Mouse (Mus musculus) hindbrain, embryonic 12.5 days (tissue): ENCODE measurements around the gene Skint5. TPM values are rescaled to one million over a fixed set of nuclear protein-coding genes. Genes with fewer than 3 reads are reported as not detected.
"Not testable (repeated sequence)": the region's sequence is repeated elsewhere in the genome, so short reads cannot be mapped to it uniquely, and the experiment has no call there.

Experiments
- ATAC-seq: fragments of 200-750 bp; cut with Nextera tagmentation; 2 replicates; pipeline ENCODE4 v1.8.0; 2017; ENCODE audit warnings: moderate TSS enrichment; ENCODE audit not compliant: low FRiP score
- H3K27ac ChIP-seq: fragments of 300-500 bp; sonication (generic); 2 replicates; pipeline ENCODE4 v1.5.1; 2016; ENCODE audit warnings: mild to moderate bottlenecking
- H3K27me3 ChIP-seq: fragments of 300-500 bp; sonication (generic); 2 replicates; pipeline ENCODE4 v1.6.1; 2016; ENCODE audit warnings: mild to moderate bottlenecking
- H3K36me3 ChIP-seq: fragments of 300-500 bp; sonication (generic); 2 replicates; pipeline ENCODE4 v1.6.1; 2016; ENCODE audit warnings: mild to moderate bottlenecking
- H3K4me1 ChIP-seq: fragments of 300-500 bp; sonication (generic); 2 replicates; pipeline ENCODE4 v1.6.1; 2016
- H3K4me2 ChIP-seq: fragments of 300-500 bp; sonication (generic); replicated peaks from 2 replicates; pipeline ENCODE4 v1.6.1; 2016; ENCODE audit warnings: mild to moderate bottlenecking
- H3K4me3 ChIP-seq: fragments of 300-500 bp; sonication (generic); 2 replicates; pipeline ENCODE4 v1.5.1; 2016; ENCODE audit warnings: mild to moderate bottlenecking
- H3K9ac ChIP-seq: fragments of 300-500 bp; sonication (generic); 2 replicates; pipeline ENCODE4 v1.6.1; 2016; ENCODE audit warnings: mild to moderate bottlenecking, moderate library complexity
- H3K9me3 ChIP-seq: fragments of 300-500 bp; sonication (generic); replicated peaks from 2 replicates; pipeline ENCODE4 v1.6.1; 2016; ENCODE audit warnings: mild to moderate bottlenecking
- WGBS: fragments of 180-500 bp; shearing (Covaris S2); methylation state at CpG from one replicate; pipeline ENCODE4 v1.1.7; 2016; 5-methylcytosine and 5-hydroxymethylcytosine counted together
- polyA plus RNA-seq: library from polyadenylated mRNA; unstranded; fragments of >200 nt; fragmentation: Nextera tagmentation; extraction: Ambion mirVana; gene quantifications from 2 replicates; pipeline ENCODE4 v1.2.1, GENCODE M21; 2016

The Skint5 gene
- polyA plus RNA-seq: not detected in 2 replicates

DNA sequence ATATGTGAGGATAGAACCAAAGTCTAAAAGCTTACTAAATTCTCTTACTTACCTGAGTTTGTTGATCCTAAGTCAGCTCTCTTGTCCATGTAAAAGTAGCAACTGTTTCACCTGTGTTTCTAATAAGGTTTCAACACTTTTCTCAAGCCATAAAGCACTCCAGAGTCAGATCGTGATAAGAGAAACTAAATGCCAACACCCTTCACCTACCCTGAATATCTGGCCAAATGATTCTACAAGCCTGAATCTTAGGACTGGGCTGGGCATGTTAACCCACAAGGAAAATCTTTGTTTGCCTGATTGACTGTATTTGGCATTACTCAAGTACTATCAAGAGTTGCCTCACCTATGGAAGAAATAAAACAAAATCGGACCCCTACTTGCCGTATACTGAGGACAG lies at the start of gene Skint5:
TSS of gene Skint5 (minus strand) at position 101 of the 400 bp plus-strand sequence.
- no peak for ATAC-seq
- Histone ChIP-seq H3K9ac (no peak within 1 kb of the TSS), H3K36me3 (no peaks in the 10 kb centered on the region), H3K27me3 (no peaks in the 10 kb centered on the region), H3K4me3 (no peak within 1 kb of the TSS), H3K4me2 (no peak within 1 kb of the TSS), H3K4me1 (no peaks in the 10 kb centered on the region), H3K9me3 (peaks cover 6% of the 10 kb centered on the region; the same call in 1 of the 2 replicates), H3K27ac (no peak within 1 kb of the TSS)
- WGBS: 91% methylated on average over 3 of the region's 3 CpGs

DNA sequence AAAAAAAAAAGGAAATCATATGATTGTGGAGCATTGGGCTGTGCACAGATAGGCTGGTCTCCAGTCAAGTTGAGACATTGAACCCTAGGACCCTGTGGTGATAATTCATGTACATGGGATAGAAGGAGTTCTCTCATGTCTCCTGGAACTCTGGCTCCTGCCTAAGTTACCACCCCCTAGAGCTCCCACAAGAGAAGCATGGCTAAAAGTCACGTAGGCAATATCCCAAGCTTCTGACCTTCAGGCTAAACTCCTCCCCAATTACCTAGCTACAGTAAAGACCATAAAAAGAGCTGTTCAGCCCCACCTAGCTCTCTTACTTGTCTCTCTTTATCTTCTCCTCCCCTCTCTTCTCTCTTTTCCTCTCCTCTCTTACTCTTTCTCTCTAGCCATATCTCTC lies 42.0 kb downstream of the Skint5 start:
- H3K27me3 ChIP-seq: no peaks in the 10 kb centered on the region
- no peak overlapping the region for H3K27ac ChIP-seq
- H3K36me3 ChIP-seq: no peaks in the 10 kb centered on the region
- WGBS: 63% methylated on average over 1 of the region's 1 CpGs
- H3K4me3 ChIP-seq: no peak overlapping the region
- peaks cover 17% of the 10 kb centered on the region for H3K9me3 ChIP-seq
- no peak overlapping the region for H3K9ac ChIP-seq
- H3K4me1 ChIP-seq: no peaks in the 10 kb centered on the region
- H3K4me2 ChIP-seq: no peak overlapping the region
- ATAC-seq: no peak

DNA sequence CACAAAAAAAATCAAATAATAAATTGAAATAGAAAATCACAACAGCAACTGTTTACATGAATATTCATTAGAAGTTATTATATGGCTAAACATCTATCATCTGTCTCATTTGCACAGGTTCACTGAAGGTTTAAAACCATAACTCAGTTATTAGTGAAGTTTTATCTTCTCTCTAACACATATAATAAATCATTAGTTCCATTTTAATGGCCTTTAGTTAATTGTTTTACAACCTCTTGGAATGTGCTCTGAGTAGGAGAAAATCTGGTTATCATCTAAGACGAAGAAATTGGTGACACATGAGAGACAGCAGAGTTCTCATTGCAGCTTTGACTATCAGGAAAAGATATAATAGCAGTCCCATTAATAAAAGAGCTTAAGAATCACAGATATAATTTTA lies 235.1 kb downstream of the Skint5 start:
- H3K4me2 ChIP-seq: no peak overlapping the region
- no peaks in the 10 kb centered on the region for H3K27me3 ChIP-seq
- no peak overlapping the region for H3K27ac ChIP-seq
- no peak for ATAC-seq
- no peaks in the 10 kb centered on the region for H3K4me1 ChIP-seq
- no peaks in the 10 kb centered on the region for H3K36me3 ChIP-seq
- no peak overlapping the region for H3K4me3 ChIP-seq
- 0 out of 2 replicates have a peak, but pooled peaks cover 8% of the 10 kb centered on the region for H3K9me3 ChIP-seq
- 69% methylated on average over 1 of the region's 1 CpGs for WGBS
- H3K9ac ChIP-seq: no peak overlapping the region

DNA sequence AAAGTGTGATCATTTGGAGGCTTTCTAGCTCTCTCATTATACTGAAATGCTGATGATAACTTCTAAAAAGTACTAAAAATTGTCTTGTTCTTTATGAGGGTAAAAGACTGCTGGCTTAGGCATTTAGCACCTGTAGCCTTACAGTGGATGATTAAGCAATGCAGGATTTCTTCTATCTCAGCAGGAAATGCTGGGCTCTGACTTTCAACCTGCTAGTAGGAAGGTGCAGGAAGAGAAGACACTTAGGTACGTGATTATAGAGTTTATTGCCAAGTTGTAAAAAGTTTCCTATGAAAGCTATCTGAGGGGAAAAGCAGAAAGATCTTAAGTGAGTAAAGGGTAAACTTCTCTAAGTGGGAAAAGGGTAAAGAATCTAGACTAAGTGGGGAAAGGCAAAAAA lies 235.6 kb downstream of the Skint5 start:
- WGBS: 69% methylated on average over 1 of the region's 1 CpGs
- Histone ChIP-seq H3K4me3 (no peak overlapping the region), H3K27ac (no peak overlapping the region), H3K4me1 (no peaks in the 10 kb centered on the region), H3K9me3 (0 out of 2 replicates have a peak, but pooled peaks cover 10% of the 10 kb centered on the region), H3K36me3 (no peaks in the 10 kb centered on the region), H3K4me2 (no peak overlapping the region), H3K9ac (no peak overlapping the region), H3K27me3 (no peaks in the 10 kb centered on the region)
- no peak for ATAC-seq

DNA sequence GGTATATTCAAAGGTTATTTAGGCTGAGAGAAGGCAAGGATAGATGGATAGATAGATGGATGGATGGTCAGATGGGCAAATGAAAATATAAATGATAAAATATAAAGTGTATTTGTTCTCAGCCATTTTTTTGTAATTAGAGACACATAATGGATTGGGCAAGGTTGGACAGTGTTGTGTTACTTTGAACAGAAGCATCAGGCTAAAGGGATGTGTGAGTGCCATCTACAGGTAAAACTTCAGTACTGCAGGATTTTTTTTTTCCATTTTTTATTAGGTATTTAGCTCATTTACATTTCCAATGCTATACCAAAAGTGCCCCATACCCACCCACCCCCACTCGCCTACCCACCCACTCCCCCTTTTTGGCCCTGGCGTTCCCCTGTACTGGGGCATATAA lies 551.1 kb downstream of the Skint5 start:
- H3K27me3 ChIP-seq, H3K36me3 ChIP-seq, ATAC-seq, H3K4me3 ChIP-seq, H3K9ac ChIP-seq, H3K27ac ChIP-seq, H3K4me2 ChIP-seq, H3K4me1 ChIP-seq: not testable (repeated sequence)
- H3K9me3 ChIP-seq: peaks cover 28% of the 10 kb centered on the region
- 71% methylated on average over 2 of the region's 2 CpGs for WGBS

Other genes with a start within 250 kb of the Skint5 start
- not detected in 2 replicates for gene Skint11, start 163.9 kb upstream of the Skint5 start, polyA plus RNA-seq